Mouse (Mus musculus) kidney, adult 2 months (tissue): ENCODE measurements around the gene Ctla4.

Experiments used
- CTCF ChIP-seq: fragments of 200-500 bp; conservative IDR thresholded peaks from 2 replicates; pipeline ENCODE4 v1.5.1; 2011; ENCODE audit warnings: low read depth, mild to moderate bottlenecking, control low read depth, low read length, moderate library complexity, mixed read lengths; ENCODE audit not compliant: insufficient read depth, insufficient read length
- POLR2A ChIP-seq: fragments of 200-500 bp; IDR thresholded peaks from one replicate; pipeline ENCODE4 v1.6.1; 2011; ENCODE audit warnings: low read depth, low read length, control low read depth

DNA sequence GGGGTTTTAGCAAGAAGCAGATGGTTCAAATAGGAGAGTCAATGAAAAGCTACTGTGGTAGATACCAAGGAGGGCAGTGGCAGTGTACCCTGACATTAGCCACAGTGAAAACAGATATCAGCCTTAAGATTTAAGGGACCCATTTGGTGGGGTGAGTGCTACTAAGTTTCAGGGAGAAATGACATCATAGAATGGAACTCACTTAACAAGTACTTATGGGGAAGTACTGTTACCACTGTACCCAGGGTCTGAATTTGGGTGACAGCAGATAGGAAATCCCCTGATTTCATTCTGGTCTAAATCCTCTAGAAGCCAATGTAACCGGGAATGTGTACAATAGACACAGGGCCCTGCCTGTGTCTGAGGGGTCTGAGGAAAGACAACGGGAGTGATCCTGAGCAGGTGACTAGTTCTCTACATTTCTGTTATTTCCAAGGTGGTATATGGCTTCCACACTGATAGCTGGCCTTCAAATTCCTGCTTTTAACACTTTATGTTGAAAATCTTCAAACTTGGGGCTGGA, 17.7 kb downstream of the Ctla4 start:
- TF ChIP-seq POLR2A = no peak
- TF ChIP-seq CTCF = no peak
